Mouse (Mus musculus) spleen, postnatal 36 days (tissue): ENCODE data around the gene Pcdh15.

Source experiments
- DNase-seq, 2 experiments: peaks; one replicate each; pipeline ENCODE4 v3.0.0; 2022; ENCODE audit warnings: low spot score in 2 of 2, mixed read lengths in 1 of 2

Gene Pcdh15

GRCm38 (mm10) chr10:73098966-73099845 lies at the start of gene Pcdh15:
Pcdh15 (plus strand) TSS chr10:73099342.
- no peak for DNase-seq

- DNase-seq = no peak
Measured at GRCm38 (mm10) chr10:73052074-73052473, 47.1 kb upstream of the Pcdh15 start.

- DNase-seq = no peak
Measured at GRCm38 (mm10) chr10:73059726-73060230, 39.4 kb upstream of the Pcdh15 start.

- no peak for DNase-seq
Measured at GRCm38 (mm10) chr10:73086703-73087102, 12.4 kb upstream of the Pcdh15 start.

- no peak for DNase-seq
Measured at GRCm38 (mm10) chr10:73096531-73097135, 2.5 kb upstream of the Pcdh15 start.

GRCm38 (mm10) chr10:73097176-73097575 lies 2.0 kb upstream of the Pcdh15 start:
- no peak for DNase-seq

- DNase-seq = no peak
Measured at GRCm38 (mm10) chr10:73097979-73098378, 1.2 kb upstream of the Pcdh15 start.

GRCm38 (mm10) chr10:73099846-73100241 lies 702 bp downstream of the Pcdh15 start:
- DNase-seq = no peak

GRCm38 (mm10) chr10:73103383-73103994 lies 4.3 kb downstream of the Pcdh15 start:
- DNase-seq = no peak

GRCm38 (mm10) chr10:73105893-73106292 lies 6.8 kb downstream of the Pcdh15 start:
- DNase-seq = no peak

GRCm38 (mm10) chr10:73137985-73138384 lies 38.8 kb downstream of the Pcdh15 start:
- no peak for DNase-seq

- DNase-seq = no peak
Measured at GRCm38 (mm10) chr10:73147543-73147942, 48.4 kb downstream of the Pcdh15 start.

- no peak for DNase-seq
Measured at GRCm38 (mm10) chr10:73147978-73148377, 48.8 kb downstream of the Pcdh15 start.

GRCm38 (mm10) chr10:73154544-73154943 lies 55.4 kb downstream of the Pcdh15 start:
- no peak for DNase-seq

- no peak for DNase-seq
Measured at GRCm38 (mm10) chr10:73161757-73162156, 62.6 kb downstream of the Pcdh15 start.

GRCm38 (mm10) chr10:73216001-73216400 lies 116.9 kb downstream of the Pcdh15 start:
- DNase-seq = no peak

GRCm38 (mm10) chr10:73242294-73242693 lies 143.2 kb downstream of the Pcdh15 start:
- no peak for DNase-seq

GRCm38 (mm10) chr10:73280438-73280837 lies 181.3 kb downstream of the Pcdh15 start:
- no peak for DNase-seq

GRCm38 (mm10) chr10:73296456-73296855 lies 197.3 kb downstream of the Pcdh15 start:
- no peak for DNase-seq

- DNase-seq = no peak
Measured at GRCm38 (mm10) chr10:73301951-73302350, 202.8 kb downstream of the Pcdh15 start.

- no peak for DNase-seq
Measured at GRCm38 (mm10) chr10:73306677-73307076, 207.5 kb downstream of the Pcdh15 start.

- no peak for DNase-seq
Measured at GRCm38 (mm10) chr10:73326861-73327260, 227.7 kb downstream of the Pcdh15 start.
